36 mouse cellular contexts compared by ENCODE assay signal in genomic region chr2:105035985-105036384, GRCm38 (mm10). TPM values are rescaled to one million over a fixed set of nuclear protein-coding genes. Genes with fewer than 3 reads are reported as not detected.
A peak's percentile ranks its signal among the peaks of the same experiment; 100 is the strongest.
DNase-seq lines count a peak whose midpoint lies in the region; ATAC-seq and TF ChIP-seq lines count a peak whose summit lies in the region.
"Had no signal": no experiment of that assay in that cellular context is flagged by ENCODE, and none has a peak within 500 bp of the region (broad histone marks: within the 10 kb centered on the region; RNA-seq: fewer than 3 reads in every experiment).

No protein-coding gene starts in this region.

- H3K36me3 ChIP-seq in forebrain, embryonic 10.5 days (replicated peaks) = no peaks in the 10 kb centered on the region
- no peaks in the 10 kb centered on the region for H3K36me3 ChIP-seq in forebrain, postnatal 0 days (ENCODE audit: insufficient read depth)
- H3K36me3 ChIP-seq in kidney, embryonic 15.5 days = no peaks in the 10 kb centered on the region
- no peaks in the 10 kb centered on the region for H3K36me3 ChIP-seq in neural tube, embryonic 11.5 days (ENCODE audit: control insufficient read depth, insufficient read depth, low read length)
- H3K36me3 ChIP-seq in neural tube, embryonic 15.5 days = no peaks in the 10 kb centered on the region
- no peaks in the 10 kb centered on the region for H3K36me3 ChIP-seq in thymus, adult 2 months (ENCODE audit: control insufficient read depth, insufficient read depth, low read length)
- H3K36me3 ChIP-seq: embryonic facial prominence, embryonic 13.5 days; forebrain, embryonic 12.5 days; hindbrain, embryonic 13.5 days; liver, embryonic 12.5 days; midbrain, embryonic 13.5 days; stomach, embryonic 15.5 days had no signal

- DNase-seq in forebrain, embryonic 10.5 days (ENCODE audit: extremely low spot score, low spot score) = no peak
- DNase-seq in forebrain, postnatal 0 days = no peak
- DNase-seq in kidney, postnatal 25 days = no peak
- DNase-seq in neural tube, embryonic 11.5 days (ENCODE audit: low spot score) = no peak
- DNase-seq in thymus, adult 2 months = no peak
- DNase-seq in heart, postnatal 14 days = no peak
- DNase-seq: adrenal gland, postnatal 25 days; cerebellum, adult 18-20 months; cerebellum, postnatal 10 days; gastrocnemius, postnatal 14 days; kidney, adult 18-20 months; left cerebral cortex, postnatal 4 days; liver, postnatal 0 days; thymus, postnatal 25 days had no signal

- no peak overlapping the region for H3K9ac ChIP-seq in forebrain, postnatal 0 days
- no peak overlapping the region for H3K9ac ChIP-seq in kidney, embryonic 15.5 days
- H3K9ac ChIP-seq in neural tube, embryonic 11.5 days (ENCODE audit: low read length) = 0 out of 2 replicates have a peak overlapping the region, but pooled peaks have one; percentile 23
- no peak overlapping the region for H3K9ac ChIP-seq in neural tube, embryonic 15.5 days (replicated peaks)
- H3K9ac ChIP-seq: embryonic facial prominence, embryonic 13.5 days; forebrain, embryonic 12.5 days; hindbrain, embryonic 13.5 days; liver, embryonic 12.5 days; liver, postnatal 0 days; midbrain, embryonic 13.5 days; stomach, embryonic 15.5 days had no signal

- H3K27ac ChIP-seq in forebrain, embryonic 10.5 days = peak overlapping the region; percentile 40; the same call in 1 of the 2 replicates
- no peak overlapping the region for H3K27ac ChIP-seq in forebrain, postnatal 0 days (ENCODE audit: low read depth, low read length)
- peak overlapping the region; percentile 91 for H3K27ac ChIP-seq in kidney, embryonic 15.5 days
- H3K27ac ChIP-seq in neural tube, embryonic 11.5 days (ENCODE audit: low read depth, low read length) = no peak overlapping the region
- no peak overlapping the region for H3K27ac ChIP-seq in neural tube, embryonic 15.5 days (replicated peaks)
- H3K27ac ChIP-seq in thymus, adult 2 months (ENCODE audit: control insufficient read depth, insufficient read depth, low read length) = no peak overlapping the region
- H3K27ac ChIP-seq: embryonic facial prominence, embryonic 13.5 days; forebrain, embryonic 12.5 days; hindbrain, embryonic 13.5 days; liver, embryonic 12.5 days; macrophage; midbrain, embryonic 13.5 days; stomach, embryonic 15.5 days had no signal

- no peaks in the 10 kb centered on the region for H3K9me3 ChIP-seq in forebrain, embryonic 10.5 days
- H3K9me3 ChIP-seq in forebrain, postnatal 0 days (ENCODE audit: low read length) = no peaks in the 10 kb centered on the region
- H3K9me3 ChIP-seq in kidney, embryonic 15.5 days (replicated peaks) = no peaks in the 10 kb centered on the region
- no peaks in the 10 kb centered on the region for H3K9me3 ChIP-seq in neural tube, embryonic 11.5 days (ENCODE audit: control insufficient read depth, low read length)
- no peaks in the 10 kb centered on the region for H3K9me3 ChIP-seq in neural tube, embryonic 15.5 days (replicated peaks)
- H3K9me3 ChIP-seq: embryonic facial prominence, embryonic 13.5 days; forebrain, embryonic 12.5 days; hindbrain, embryonic 13.5 days; liver, embryonic 12.5 days; midbrain, embryonic 13.5 days; stomach, embryonic 15.5 days had no signal

- no peak overlapping the region for H3K4me3 ChIP-seq in forebrain, embryonic 10.5 days
- H3K4me3 ChIP-seq in forebrain, postnatal 0 days (ENCODE audit: low read depth, low read length) = no peak overlapping the region
- H3K4me3 ChIP-seq in kidney, embryonic 15.5 days (replicated peaks) = no peak overlapping the region
- no peak overlapping the region for H3K4me3 ChIP-seq in neural tube, embryonic 11.5 days (ENCODE audit: low read depth, low read length)
- H3K4me3 ChIP-seq in neural tube, embryonic 15.5 days (replicated peaks) = no peak overlapping the region
- H3K4me3 ChIP-seq in thymus, adult 2 months (ENCODE audit: control insufficient read depth, insufficient read depth, low read length) = no peak overlapping the region
- H3K4me3 ChIP-seq: embryonic facial prominence, embryonic 13.5 days; forebrain, embryonic 12.5 days; hindbrain, embryonic 13.5 days; liver, embryonic 12.5 days; midbrain, embryonic 13.5 days; stomach, embryonic 15.5 days had no signal

- peaks cover 15% of the 10 kb centered on the region for H3K4me1 ChIP-seq in forebrain, embryonic 10.5 days
- H3K4me1 ChIP-seq in forebrain, postnatal 0 days (ENCODE audit: insufficient read depth) = no peaks in the 10 kb centered on the region
- peaks cover 31% of the 10 kb centered on the region for H3K4me1 ChIP-seq in kidney, embryonic 15.5 days
- no peaks in the 10 kb centered on the region for H3K4me1 ChIP-seq in neural tube, embryonic 11.5 days (ENCODE audit: control insufficient read depth, insufficient read depth, low read length)
- peaks cover 5% of the 10 kb centered on the region; the same call in 1 of the 2 replicates for H3K4me1 ChIP-seq in neural tube, embryonic 15.5 days
- H3K4me1 ChIP-seq in thymus, adult 2 months (replicated peaks; ENCODE audit: control insufficient read depth, insufficient read depth, low read length) = peaks cover 5% of the 10 kb centered on the region
- H3K4me1 ChIP-seq: embryonic facial prominence, embryonic 13.5 days; hindbrain, embryonic 13.5 days; stomach, embryonic 15.5 days had no signal

- no peak for TF ChIP-seq CTCF in forebrain, postnatal 0 days (IDR thresholded peaks at IDR 0.05; ENCODE audit: low read depth)
- TF ChIP-seq CTCF in thymus, adult 2 months (IDR thresholded peaks at IDR 0.05; ENCODE audit: borderline replicate concordance, control insufficient read depth, extremely low read depth, insufficient read depth, low read length, poor library complexity) = no peak

- intact Hi-C loops in heart, postnatal 14 days (cut with DNase I) = no loop called here

- no peaks in the 10 kb centered on the region for H3K27me3 ChIP-seq in forebrain, embryonic 10.5 days (ENCODE audit: poor library complexity, severe bottlenecking)
- no peaks in the 10 kb centered on the region for H3K27me3 ChIP-seq in forebrain, postnatal 0 days (ENCODE audit: insufficient read depth, low read length)
- no peaks in the 10 kb centered on the region for H3K27me3 ChIP-seq in kidney, embryonic 15.5 days
- no peaks in the 10 kb centered on the region for H3K27me3 ChIP-seq in neural tube, embryonic 11.5 days (ENCODE audit: control insufficient read depth, insufficient read depth, low read length)
- no peaks in the 10 kb centered on the region for H3K27me3 ChIP-seq in neural tube, embryonic 15.5 days (replicated peaks)
- H3K27me3 ChIP-seq in thymus, adult 2 months (ENCODE audit: control insufficient read depth, insufficient read depth, low read length) = no peaks in the 10 kb centered on the region
- H3K27me3 ChIP-seq: embryonic facial prominence, embryonic 13.5 days; forebrain, embryonic 12.5 days; hindbrain, embryonic 13.5 days; midbrain, embryonic 13.5 days; stomach, embryonic 15.5 days had no signal

- no peak overlapping the region for H3K4me2 ChIP-seq in forebrain, postnatal 0 days (ENCODE audit: low read depth)
- peak overlapping the region; percentile 31 for H3K4me2 ChIP-seq in kidney, embryonic 15.5 days
- H3K4me2 ChIP-seq in neural tube, embryonic 11.5 days (ENCODE audit: low read depth) = no peak overlapping the region
- no peak overlapping the region for H3K4me2 ChIP-seq in neural tube, embryonic 15.5 days
- H3K4me2 ChIP-seq: embryonic facial prominence, embryonic 13.5 days; forebrain, embryonic 12.5 days; hindbrain, embryonic 13.5 days; liver, embryonic 12.5 days; midbrain, embryonic 13.5 days; stomach, embryonic 15.5 days had no signal

- ATAC-seq in forebrain, postnatal 0 days = no peak
- ATAC-seq in kidney, embryonic 15.5 days (replicated peaks; ENCODE audit: low FRiP score) = peak; percentile 88
- ATAC-seq in neural tube, embryonic 11.5 days (ENCODE audit: insufficient read depth, low FRiP score, low TSS enrichment) = no peak
- ATAC-seq in neural tube, embryonic 15.5 days (ENCODE audit: low FRiP score) = no peak
- ATAC-seq: activated CD4-positive, CD25-positive, alpha-beta regulatory T cell, adult 4 months; inflammation-experienced regulatory T-cells, adult 6 months; liver, embryonic 12.5 days; liver, postnatal 0 days; lung, postnatal 0 days; midbrain, embryonic 13.5 days had no signal

- WGBS in forebrain, embryonic 10.5 days = 67% methylated on average over 11 of the region's 11 CpGs
- 34% methylated on average over 11 of the region's 11 CpGs for WGBS in forebrain, postnatal 0 days
- WGBS in kidney, embryonic 15.5 days = 17% methylated on average over 11 of the region's 11 CpGs
- 45% methylated on average over 11 of the region's 11 CpGs for WGBS in neural tube, embryonic 11.5 days
- WGBS in neural tube, embryonic 15.5 days = 29% methylated on average over 11 of the region's 11 CpGs
- 89% methylated on average over 11 of the region's 11 CpGs for WGBS in thymus, adult 2 months

- TF ChIP-seq POLR2A in thymus, adult 2 months (IDR thresholded peaks at IDR 0.05; ENCODE audit: control insufficient read depth, extremely low read depth, insufficient read depth, low read length, poor library complexity) = no peak

RNA-seq across cellular contexts. Expression of gene Eif3m, which starts 19.1 kb away (rescaled TPM):
- polyA plus RNA-seq in forebrain, embryonic 10.5 days (2016; fragmentation: Nextera tagmentation; extraction: Ambion mirVana) = 313 and 318 TPM in 2 replicates
- total RNA-seq in forebrain, postnatal 0 days (2014; rRNA removed) = 192 and 234 TPM in 2 replicates
- polyA plus RNA-seq in forebrain, postnatal 0 days (2015; fragmentation: Nextera tagmentation; extraction: Ambion mirVana) = 191 and 230 TPM in 2 replicates
- 338 and 372 TPM in 2 replicates for polyA plus RNA-seq in kidney, embryonic 15.5 days (2015; fragmentation: Nextera tagmentation; extraction: Ambion mirVana)
- polyA plus RNA-seq in neural tube, embryonic 11.5 days (2014; fragmentation: Nextera tagmentation; extraction: Ambion mirVana) = 282 and 295 TPM in 2 replicates
- polyA plus RNA-seq in neural tube, embryonic 15.5 days (2015; fragmentation: Nextera tagmentation; extraction: Ambion mirVana) = 167 and 189 TPM in 2 replicates
- 46.0 and 48.9 TPM in 2 replicates for polyA plus RNA-seq in thymus, adult 2 months (2012; rRNA removed)
- 100 to 1,000 TPM; 110 to 119 TPM for total RNA-seq in heart, postnatal 14 days (2021)

RNA-seq across cellular contexts. Expression of gene Gm11060, which starts 55.8 kb away (rescaled TPM):
- polyA plus RNA-seq in forebrain, embryonic 10.5 days (2016; fragmentation: Nextera tagmentation; extraction: Ambion mirVana) = not detected in 2 replicates
- total RNA-seq in forebrain, postnatal 0 days (2014; rRNA removed) = not detected in 2 replicates
- not detected in 2 replicates for polyA plus RNA-seq in forebrain, postnatal 0 days (2015; fragmentation: Nextera tagmentation; extraction: Ambion mirVana)
- not detected in 2 replicates for polyA plus RNA-seq in kidney, embryonic 15.5 days (2015; fragmentation: Nextera tagmentation; extraction: Ambion mirVana)
- polyA plus RNA-seq in neural tube, embryonic 11.5 days (2014; fragmentation: Nextera tagmentation; extraction: Ambion mirVana) = not detected in 2 replicates
- polyA plus RNA-seq in neural tube, embryonic 15.5 days (2015; fragmentation: Nextera tagmentation; extraction: Ambion mirVana) = not detected in 2 replicates
- polyA plus RNA-seq in thymus, adult 2 months (2012; rRNA removed) = not detected in 2 replicates
- not detected for total RNA-seq in heart, postnatal 14 days (2021)
- total RNA-seq: adrenal gland, postnatal 25 days; common myeloid progenitor, adult 5-6 weeks; gastrocnemius, postnatal 14 days; granulocyte monocyte progenitor cell, adult 5-6 weeks; heart, postnatal 25 days; layer of hippocampus, adult 8-10 months; layer of hippocampus, postnatal 25 days; left cerebral cortex, adult 8-10 months; left cerebral cortex, postnatal 4 days; megakaryocyte-erythroid progenitor cell, adult 5-6 weeks had no signal
- polyA plus RNA-seq: activated CD4-positive, CD25-positive, alpha-beta regulatory T cell, adult 4 months; embryonic facial prominence, embryonic 13.5 days; forebrain, embryonic 12.5 days; heart, embryonic 14.5 days; hindbrain, embryonic 13.5 days; inflammation-experienced regulatory T-cells, adult 6 months; limb, embryonic 14.5 days; liver, embryonic 12.5 days; liver, postnatal 0 days; lung, postnatal 0 days; macrophage; midbrain, embryonic 13.5 days; small intestine, adult 2 months; stomach, embryonic 15.5 days had no signal

Comparison
In these comparisons a context has a peak if more than half of its experiments do, and no peak if none do; other contexts are left out.
1. H3K27ac ChIP-seq: peak in forebrain, embryonic 10.5 days (single experiment) and kidney, embryonic 15.5 days (single experiment); none in forebrain, postnatal 0 days (single experiment), neural tube, embryonic 11.5 days (single experiment), neural tube, embryonic 15.5 days (single experiment) and thymus, adult 2 months (single experiment).